Mouse (Mus musculus): ENCODE results near the gene Kcnip4.

Gene Kcnip4

GRCm38 (mm10) chr5:49247081-49247480, 277.6 kb downstream of the Kcnip4 start:
- no peak for DNase-seq (ENCODE audit: low spot score in 2 of 2)

- DNase-seq (ENCODE audit: low spot score in 2 of 2) = no peak
Observed at GRCm38 (mm10) chr5:49244414-49244813, 280.3 kb downstream of the Kcnip4 start.

- DNase-seq (ENCODE audit: low spot score in 2 of 2) = no peak
Observed at GRCm38 (mm10) chr5:49241708-49242107, 283.0 kb downstream of the Kcnip4 start.

- no peak for DNase-seq (ENCODE audit: low spot score in 2 of 2)
Observed at GRCm38 (mm10) chr5:49201164-49201756, 323.4 kb downstream of the Kcnip4 start.

- DNase-seq (ENCODE audit: low spot score in 2 of 2) = no peak
Observed at GRCm38 (mm10) chr5:49188236-49188635, 336.5 kb downstream of the Kcnip4 start.

- DNase-seq (ENCODE audit: low spot score in 2 of 2) = no peak
Observed at GRCm38 (mm10) chr5:49150116-49150811, 374.4 kb downstream of the Kcnip4 start.

- DNase-seq (ENCODE audit: low spot score in 2 of 2) = no peak
Observed at GRCm38 (mm10) chr5:49149684-49150083, 375.0 kb downstream of the Kcnip4 start.

GRCm38 (mm10) chr5:49095432-49095831, 429.3 kb downstream of the Kcnip4 start:
- no peak for DNase-seq (ENCODE audit: low spot score in 2 of 2)

GRCm38 (mm10) chr5:49094945-49095344, 429.8 kb downstream of the Kcnip4 start:
- no peak for DNase-seq (ENCODE audit: low spot score in 2 of 2)

GRCm38 (mm10) chr5:49094306-49094705, 430.4 kb downstream of the Kcnip4 start:
- DNase-seq (ENCODE audit: low spot score in 2 of 2) = no peak

- DNase-seq (ENCODE audit: low spot score in 2 of 2) = peak; percentile 16 to 56
Observed at GRCm38 (mm10) chr5:49090122-49090680, 434.5 kb downstream of the Kcnip4 start.

- DNase-seq (ENCODE audit: low spot score in 2 of 2) = no peak
Observed at GRCm38 (mm10) chr5:49065646-49066045, 459.1 kb downstream of the Kcnip4 start.

GRCm38 (mm10) chr5:49058926-49059325, 465.8 kb downstream of the Kcnip4 start:
- DNase-seq (ENCODE audit: low spot score in 2 of 2) = no peak

- no peak for DNase-seq (ENCODE audit: low spot score in 2 of 2)
Observed at GRCm38 (mm10) chr5:49057636-49058340, 466.9 kb downstream of the Kcnip4 start.

GRCm38 (mm10) chr5:49047960-49048359, 476.7 kb downstream of the Kcnip4 start:
- DNase-seq (ENCODE audit: low spot score in 2 of 2) = no peak

GRCm38 (mm10) chr5:49041259-49041845, 483.4 kb downstream of the Kcnip4 start:
- no peak for DNase-seq (ENCODE audit: low spot score in 2 of 2)

- no peak for DNase-seq (ENCODE audit: low spot score in 2 of 2)
Observed at GRCm38 (mm10) chr5:48997359-48997758, 527.3 kb downstream of the Kcnip4 start.

- DNase-seq (ENCODE audit: low spot score in 2 of 2) = no peak
Observed at GRCm38 (mm10) chr5:48989145-48989659, 535.5 kb downstream of the Kcnip4 start.

- no peak for DNase-seq (ENCODE audit: low spot score in 2 of 2)
Observed at GRCm38 (mm10) chr5:48942378-48943088, 582.2 kb downstream of the Kcnip4 start.

GRCm38 (mm10) chr5:48931881-48932280, 592.8 kb downstream of the Kcnip4 start:
- no peak for DNase-seq (ENCODE audit: low spot score in 2 of 2)

GRCm38 (mm10) chr5:48890216-48890615, 634.5 kb downstream of the Kcnip4 start:
- DNase-seq (ENCODE audit: low spot score in 2 of 2) = no peak
